Mouse (Mus musculus) MEL (cell line): ENCODE results near the gene Cul1. TPM values are rescaled to one million over a fixed set of nuclear protein-coding genes. Genes with fewer than 3 reads are reported as not detected.

Experiments used
- DNase-seq: peaks from one replicate; pipeline ENCODE4 v3.0.0; 2011; ENCODE audit warnings: low read depth, low spot score
- H3K27ac ChIP-seq: 2 replicates; pipeline ENCODE4 v1.5.1; 2012; ENCODE audit warnings: low read depth, mild to moderate bottlenecking, control low read depth, low read length, moderate library complexity; ENCODE audit not compliant: control insufficient read depth
- H3K27me3 ChIP-seq, 2 experiments: fragments of 150-350 bp in 1 of 2; sonication (generic) in 1 of 2; 2 replicates each; pipeline ENCODE4 v1.6.1; 2012; ENCODE audit warnings: low read length in 2 of 2, mild to moderate bottlenecking in 2 of 2, improper control_type of control experiment in 1 of 2, moderate library complexity in 1 of 2; ENCODE audit not compliant: insufficient read depth in 2 of 2, control insufficient read depth in 1 of 2
- H3K36me3 ChIP-seq, 2 experiments: 2 replicates each; pipeline ENCODE4 v1.6.1; 2012 to 2014; ENCODE audit warnings: low read length in 2 of 2, improper control_type of control experiment in 1 of 2, inconsistent platforms in 1 of 2, mild to moderate bottlenecking in 1 of 2; ENCODE audit not compliant: insufficient read depth in 2 of 2, control insufficient read depth in 1 of 2
- H3K4me1 ChIP-seq, 2 experiments: fragments of 150-350 bp in 1 of 2; sonication (generic) in 1 of 2; 2 replicates each; pipeline ENCODE4 v1.6.1; 2012; ENCODE audit warnings: low read length in 2 of 2, improper control_type of control experiment in 1 of 2, mild to moderate bottlenecking in 1 of 2; ENCODE audit not compliant: insufficient read depth in 2 of 2, control insufficient read depth in 1 of 2
- H3K4me3 ChIP-seq, 2 experiments: fragments of 150-350 bp in 1 of 2; sonication (generic) in 1 of 2; 2 replicates each; pipeline ENCODE4 v1.5.1; 2012; ENCODE audit warnings: low read depth in 2 of 2, low read length in 2 of 2, mild to moderate bottlenecking in 2 of 2, moderate library complexity in 2 of 2, control low read depth in 1 of 2, improper control_type of control experiment in 1 of 2; ENCODE audit not compliant: control insufficient read depth in 1 of 2, insufficient read depth in 1 of 2
- H3K79me2 ChIP-seq: 2 replicates; pipeline ENCODE4 v1.6.1; 2012; ENCODE audit warnings: mild to moderate bottlenecking, low read length, moderate library complexity; ENCODE audit not compliant: control insufficient read depth, poor library complexity, insufficient read depth
- H3K9ac ChIP-seq: 2 replicates; pipeline ENCODE4 v1.6.1; 2012; ENCODE audit warnings: low read depth, mild to moderate bottlenecking, control low read depth, low read length, moderate library complexity; ENCODE audit not compliant: control insufficient read depth, poor library complexity, severe bottlenecking
- H3K9me3 ChIP-seq: fragments of 150-350 bp; sonication (generic); replicated peaks from 2 replicates; pipeline ENCODE4 v1.6.1; 2012; ENCODE audit warnings: mild to moderate bottlenecking, low read length, improper control_type of control experiment, moderate library complexity; ENCODE audit not compliant: insufficient read depth
- CHD1 ChIP-seq: IDR thresholded peaks from 2 replicates; pipeline ENCODE4 v1.6.1; 2012; ENCODE audit warnings: low read depth, mild to moderate bottlenecking, inconsistent platforms, low read length, improper control_type of control experiment
- CHD2 ChIP-seq: IDR thresholded peaks from 2 replicates; pipeline ENCODE4 v1.6.1; 2011; ENCODE audit warnings: low read length, improper control_type of control experiment
- CTCF ChIP-seq, 3 experiments: IDR thresholded peaks in 2 of 3; conservative IDR thresholded peaks in 1 of 3; 2 replicates each; pipeline ENCODE4 v1.5.1; 2011 to 2012; ENCODE audit warnings: low read length in 3 of 3, low read depth in 2 of 3, mild to moderate bottlenecking in 2 of 3, improper control_type of control experiment in 1 of 3, inconsistent platforms in 1 of 3, mixed read lengths in 1 of 3, moderate library complexity in 1 of 3; ENCODE audit not compliant: control insufficient read depth in 1 of 3, insufficient read depth in 1 of 3, poor library complexity in 1 of 3, severe bottlenecking in 1 of 3
- E2F4 ChIP-seq: IDR thresholded peaks from 2 replicates; pipeline ENCODE4 v1.6.1; 2011; ENCODE audit warnings: low read depth, low read length, improper control_type of control experiment, borderline replicate concordance
- EP300 ChIP-seq, 2 experiments: IDR thresholded peaks; 2 replicates each; pipeline ENCODE4 v1.6.1; 2011; ENCODE audit warnings: improper control_type of control experiment in 2 of 2, low read length in 2 of 2, low read depth in 1 of 2, mild to moderate bottlenecking in 1 of 2
- ETS1 ChIP-seq: IDR thresholded peaks from 2 replicates; pipeline ENCODE4 v1.6.1; 2012; ENCODE audit warnings: low read depth, mild to moderate bottlenecking, inconsistent platforms, low read length, improper control_type of control experiment, moderate library complexity
- GATA1 ChIP-seq: IDR thresholded peaks from 2 replicates; pipeline ENCODE4 v1.6.1; 2011; ENCODE audit warnings: low read depth, low read length, improper control_type of control experiment
- HCFC1 ChIP-seq: IDR thresholded peaks from 2 replicates; pipeline ENCODE4 v1.6.1; 2012; ENCODE audit warnings: low read depth, mild to moderate bottlenecking, inconsistent platforms, low read length, improper control_type of control experiment, moderate library complexity
- KAT2A ChIP-seq: conservative IDR thresholded peaks from 2 replicates; pipeline ENCODE4 v1.6.1; 2012; ENCODE audit warnings: low read depth, low read length, improper control_type of control experiment, inconsistent platforms
- MAFK ChIP-seq: IDR thresholded peaks from 2 replicates; pipeline ENCODE4 v1.6.1; 2011; ENCODE audit warnings: low read depth, mild to moderate bottlenecking, low read length, improper control_type of control experiment, borderline replicate concordance
- MAX ChIP-seq: IDR thresholded peaks from 2 replicates; pipeline ENCODE4 v1.6.1; 2011; ENCODE audit warnings: low read length, improper control_type of control experiment
- MEF2A ChIP-seq: IDR thresholded peaks from 2 replicates; pipeline ENCODE4 v1.6.1; 2014; ENCODE audit warnings: low read depth, mild to moderate bottlenecking, inconsistent platforms, low read length, improper control_type of control experiment; ENCODE audit not compliant: poor library complexity, insufficient replicate concordance, severe bottlenecking; ENCODE audit errors: extremely low read depth
- MXI1 ChIP-seq: IDR thresholded peaks from 2 replicates; pipeline ENCODE4 v1.6.1; 2011; ENCODE audit warnings: mild to moderate bottlenecking, low read depth, low read length, improper control_type of control experiment
- TAL1 ChIP-seq: IDR thresholded peaks from 2 replicates; pipeline ENCODE4 v1.6.1; 2012; ENCODE audit warnings: mild to moderate bottlenecking, inconsistent platforms, low read length, moderate library complexity, mixed read lengths
- USF2 ChIP-seq, 2 experiments: IDR thresholded peaks; 2 replicates each; pipeline ENCODE4 v1.6.1; 2011 to 2012; ENCODE audit warnings: improper control_type of control experiment in 2 of 2, low read length in 2 of 2, borderline replicate concordance in 1 of 2, inconsistent platforms in 1 of 2, low read depth in 1 of 2, mild to moderate bottlenecking in 1 of 2; ENCODE audit not compliant: insufficient read depth in 1 of 2
- ZMIZ1 ChIP-seq: IDR thresholded peaks from 2 replicates; pipeline ENCODE4 v1.6.1; 2012; ENCODE audit warnings: low read depth, mild to moderate bottlenecking, inconsistent platforms, low read length, improper control_type of control experiment, moderate library complexity
- polyA plus RNA-seq, 2 experiments: library from polyadenylated mRNA; stranded (reverse) in 1 of 2; unstranded in 1 of 2; fragments of >175 nt in 1 of 2; fragments of >200 nt in 1 of 2; gene quantifications; 2 replicates each; pipeline versions ENCODE4 v1.2.1 to v1.2.4; 2012; ENCODE audit warnings: low replicate concordance in 2 of 2, low read depth in 1 of 2; ENCODE audit not compliant: insufficient read length in 2 of 2, insufficient read depth in 1 of 2, missing spikeins in 1 of 2
- total RNA-seq: library from RNA; depleted of rRNA; stranded (reverse); fragments of 300-350 nt; gene quantifications from 2 replicates; pipeline ENCODE4 v1.2.3, GENCODE M21; 2012

Cul1 gene
- total and polyA plus RNA-seq, 3 experiments = 40.4 to 58.4 TPM; not detected in 1

GRCm38 (mm10) chr6:47559287-47559686 lies 106.1 kb downstream of the Cul1 start:
- DNase-seq = no peak
- H3K36me3 ChIP-seq = peaks cover 16 to 28% of the 10 kb centered on the region in 2 experiments
- TF ChIP-seq MXI1 (no peak), CTCF (IDR thresholded peaks at IDR 0.05 in 2 of 3, conservative IDR thresholded peaks at IDR 0.05 in 1 of 3; ENCODE audit: control insufficient read depth in 1 of 3, insufficient read depth in 1 of 3, low read depth in 2 of 3, low read length in 3 of 3, poor library complexity in 1 of 3, severe bottlenecking in 1 of 3) (no peak), EP300 (IDR thresholded peaks at IDR 0.05; ENCODE audit: low read depth in 1 of 2, low read length in 2 of 2) (no peak), USF2 (IDR thresholded peaks at IDR 0.05; ENCODE audit: borderline replicate concordance in 1 of 2, insufficient read depth in 1 of 2, low read depth in 1 of 2, low read length in 2 of 2) (no peak), MAFK (no peak), ETS1 (no peak), ZMIZ1 (no peak), CHD2 (no peak), E2F4 (no peak), MEF2A (no peak), CHD1 (no peak), KAT2A (no peak), TAL1 (no peak), HCFC1 (no peak)

GRCm38 (mm10) chr6:47560407-47560806 lies 107.2 kb downstream of the Cul1 start:
- peaks cover 11 to 17% of the 10 kb centered on the region in 2 experiments for H3K4me1 ChIP-seq
- TF ChIP-seq GATA1 (no peak), MAX (no peak)
- TF ChIP-seq, all 39 proteins: peak for 0
- Histone ChIP-seq H3K27ac (no peak overlapping the region), H3K9me3 (no peaks in the 10 kb centered on the region), H3K9ac (no peak overlapping the region), H3K36me3 (peaks cover 20 to 39% of the 10 kb centered on the region in 2 experiments), H3K79me2 (peaks cover 7% of the 10 kb centered on the region; the same call in 1 of the 2 replicates), H3K27me3 (no peaks in the 10 kb centered on the region), H3K4me3 (no peak overlapping the region)
- DNase-seq = no peak

More at GRCm38 (mm10) chr6:47559287-47559686, 106.1 kb downstream of the Cul1 start:
- no peak overlapping the region for H3K27ac ChIP-seq
- peaks cover 4 to 8% of the 10 kb centered on the region in 2 experiments for H3K4me1 ChIP-seq
- no peak overlapping the region for H3K4me3 ChIP-seq
- H3K9ac ChIP-seq = no peak overlapping the region
- H3K27me3 ChIP-seq = no peaks in the 10 kb centered on the region
- H3K9me3 ChIP-seq = no peaks in the 10 kb centered on the region
- peaks cover 5% of the 10 kb centered on the region; the same call in 1 of the 2 replicates for H3K79me2 ChIP-seq
